Mouse (Mus musculus) forebrain, postnatal 0 days (tissue): ENCODE measurements around the gene Nprl3. TPM values are rescaled to one million over a fixed set of nuclear protein-coding genes. Genes with fewer than 3 reads are reported as not detected.
"Not testable (repeated sequence)": the region's sequence is repeated elsewhere in the genome, so short reads cannot be mapped to it uniquely, and the experiment has no call there.

Source experiments
- ATAC-seq: fragments of 200-750 bp; cut with Nextera tagmentation; 2 replicates; pipeline ENCODE4 v1.8.0; 2017; ENCODE audit warnings: mild to moderate bottlenecking, moderate library complexity
- DNase-seq: peaks from one replicate; pipeline ENCODE4 v3.0.0-alpha.2; 2015
- H3K27ac ChIP-seq: fragments of 300-500 bp; sonication (generic); 2 replicates; pipeline ENCODE4 v1.5.1; 2014; ENCODE audit warnings: low read depth, mild to moderate bottlenecking, antibody characterized with exemption, low read length, moderate library complexity, mixed read lengths
- H3K27me3 ChIP-seq: fragments of 300-500 bp; sonication (generic); 2 replicates; pipeline ENCODE4 v1.6.1; 2014; ENCODE audit warnings: mild to moderate bottlenecking, low read length, mixed read lengths; ENCODE audit not compliant: insufficient read depth
- H3K36me3 ChIP-seq: fragments of 300-500 bp; sonication (generic); 2 replicates; pipeline ENCODE4 v1.6.1; 2014; ENCODE audit warnings: mild to moderate bottlenecking, moderate library complexity; ENCODE audit not compliant: insufficient read depth
- H3K4me1 ChIP-seq: fragments of 300-500 bp; sonication (generic); 2 replicates; pipeline ENCODE4 v1.6.1; 2014; ENCODE audit warnings: antibody characterized with exemption; ENCODE audit not compliant: insufficient read depth
- H3K4me2 ChIP-seq: fragments of 300-500 bp; sonication (generic); 2 replicates; pipeline ENCODE4 v1.6.1; 2014; ENCODE audit warnings: low read depth, mild to moderate bottlenecking, moderate library complexity
- H3K4me3 ChIP-seq: fragments of 300-500 bp; sonication (generic); 2 replicates; pipeline ENCODE4 v1.5.1; 2014; ENCODE audit warnings: low read depth, low read length, mixed read lengths
- H3K9ac ChIP-seq: fragments of 300-500 bp; sonication (generic); 2 replicates; pipeline ENCODE4 v1.6.1; 2014; ENCODE audit warnings: mild to moderate bottlenecking
- H3K9me3 ChIP-seq: fragments of 300-500 bp; sonication (generic); 2 replicates; pipeline ENCODE4 v1.6.1; 2016; ENCODE audit warnings: low read length
- CTCF ChIP-seq: sonication (generic); IDR thresholded peaks from 2 replicates; pipeline ENCODE4 v1.5.1; 2016; ENCODE audit warnings: antibody characterized with exemption, control low read depth, low read depth
- WGBS: fragments of 180-500 bp; shearing (Covaris S2); extraction: QIAGEN DNeasy Blood & Tissue Kit; methylation state at CpG from one replicate; pipeline ENCODE4 v1.1.7; 2014; 5-methylcytosine and 5-hydroxymethylcytosine counted together
- polyA plus RNA-seq: library from polyadenylated mRNA; unstranded; fragments of >200 nt; fragmentation: Nextera tagmentation; extraction: Ambion mirVana; gene quantifications from 2 replicates; pipeline ENCODE4 v1.2.1, GENCODE M21; 2015
- total RNA-seq: library from RNA; depleted of rRNA; stranded (reverse); fragments of >200 nt; gene quantifications from 2 replicates; pipeline ENCODE4 v1.2.3, GENCODE M21; 2014

Nprl3 gene
- total and polyA plus RNA-seq, 2 experiments from 2014 or later, result 38.1 to 51.9 TPM

- not testable (repeated sequence) for H3K9ac ChIP-seq, H3K4me3 ChIP-seq, ATAC-seq, H3K4me2 ChIP-seq, H3K27me3 ChIP-seq, H3K9me3 ChIP-seq, DNase-seq, H3K36me3 ChIP-seq, H3K27ac ChIP-seq, H3K4me1 ChIP-seq
- WGBS, result 80% methylated on average over 1 of the region's 1 CpGs
- TF ChIP-seq CTCF, result 0 out of 2 replicates have a peak, but pooled peaks have one; percentile 4
Measured at GRCm38 (mm10) chr11:32200992-32201391, 66.5 kb downstream of the Nprl3 start.

- DNase-seq (no peak), ATAC-seq (no peak)
- TF ChIP-seq CTCF, result no peak
- Histone ChIP-seq H3K27ac (no peak within 1 kb of the TSS), H3K27me3 (no peaks in the 10 kb centered on the region), H3K4me3 (no peak within 1 kb of the TSS), H3K4me2 (no peak within 1 kb of the TSS), H3K4me1 (no peaks in the 10 kb centered on the region), H3K36me3 (no peaks in the 10 kb centered on the region), H3K9ac (no peak within 1 kb of the TSS), H3K9me3 (no peaks in the 10 kb centered on the region)
- WGBS, result 81% methylated on average over 10 of the region's 10 CpGs
Measured at GRCm38 (mm10) chr11:32200075-32200601, 67.4 kb downstream of the Nprl3 start, which contains the start of gene Il9r. Gene Il9r (minus strand): TSS chr11:32200279.

GRCm38 (mm10) chr11:32199230-32199629 lies 68.3 kb downstream of the Nprl3 start:
- Histone ChIP-seq H3K4me1 (no peaks in the 10 kb centered on the region), H3K27ac (no peak overlapping the region), H3K36me3 (no peaks in the 10 kb centered on the region), H3K9ac (no peak overlapping the region), H3K27me3 (no peaks in the 10 kb centered on the region), H3K9me3 (no peaks in the 10 kb centered on the region), H3K4me3 (no peak overlapping the region), H3K4me2 (no peak overlapping the region)
- TF ChIP-seq CTCF, result no peak
- WGBS, result 42% methylated on average over 6 of the region's 6 CpGs
- DNase-seq (no peak), ATAC-seq (no peak)

DNA sequence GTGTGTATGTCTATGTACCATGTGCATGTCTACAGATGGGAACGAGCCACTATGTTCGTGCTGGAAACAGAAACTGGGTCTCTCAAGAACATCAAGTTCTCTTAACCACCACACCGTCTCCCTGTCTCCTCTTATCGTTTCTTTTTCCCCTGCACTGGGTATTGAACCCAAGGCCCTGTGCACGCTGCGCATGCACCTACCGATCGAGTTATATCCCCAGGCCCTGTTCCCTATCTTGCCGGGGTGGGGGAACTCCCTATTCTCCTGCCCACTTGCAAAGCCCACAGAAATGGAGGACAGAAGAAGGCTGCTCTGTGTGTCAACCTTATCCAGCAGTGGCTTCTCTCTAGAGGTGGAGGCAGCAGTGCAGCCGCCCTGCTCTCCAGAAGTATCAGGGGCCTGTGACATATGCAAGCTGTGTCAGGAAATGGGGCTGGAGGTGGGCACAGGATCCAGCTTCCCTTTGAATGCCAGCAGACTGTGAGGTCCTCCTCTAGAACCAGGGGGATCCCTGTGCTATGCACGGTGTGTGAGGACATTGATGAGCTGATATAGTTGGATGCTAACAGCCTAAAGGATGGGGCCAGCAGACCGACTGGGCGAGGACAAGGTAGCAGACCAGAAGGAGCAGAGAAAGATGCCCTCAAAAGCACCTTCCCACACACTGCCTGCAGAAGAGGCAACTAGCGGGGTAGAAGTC lies 69.1 kb downstream of the Nprl3 start:
- no peaks in the 10 kb centered on the region for H3K4me1 ChIP-seq
- no peak for TF ChIP-seq CTCF
- no peak overlapping the region for H3K27ac ChIP-seq
- H3K27me3 ChIP-seq, result no peaks in the 10 kb centered on the region
- no peaks in the 10 kb centered on the region for H3K9me3 ChIP-seq
- no peak overlapping the region for H3K4me3 ChIP-seq
- no peaks in the 10 kb centered on the region for H3K36me3 ChIP-seq
- WGBS, result 76% methylated on average over 14 of the region's 14 CpGs
- no peak overlapping the region for H3K9ac ChIP-seq
- H3K4me2 ChIP-seq, result no peak overlapping the region
- no peak for DNase-seq
- no peak for ATAC-seq

GRCm38 (mm10) chr11:32197766-32198165 lies 69.7 kb downstream of the Nprl3 start:
- H3K4me1 ChIP-seq, result no peaks in the 10 kb centered on the region
- ATAC-seq, result no peak
- no peak for DNase-seq
- WGBS, result 74% methylated on average over 3 of the region's 3 CpGs
- no peaks in the 10 kb centered on the region for H3K36me3 ChIP-seq
- H3K9me3 ChIP-seq, result no peaks in the 10 kb centered on the region
- no peaks in the 10 kb centered on the region for H3K27me3 ChIP-seq
- no peak overlapping the region for H3K4me2 ChIP-seq
- H3K27ac ChIP-seq, result no peak overlapping the region
- no peak overlapping the region for H3K9ac ChIP-seq
- no peak overlapping the region for H3K4me3 ChIP-seq
- no peak for TF ChIP-seq CTCF

DNA sequence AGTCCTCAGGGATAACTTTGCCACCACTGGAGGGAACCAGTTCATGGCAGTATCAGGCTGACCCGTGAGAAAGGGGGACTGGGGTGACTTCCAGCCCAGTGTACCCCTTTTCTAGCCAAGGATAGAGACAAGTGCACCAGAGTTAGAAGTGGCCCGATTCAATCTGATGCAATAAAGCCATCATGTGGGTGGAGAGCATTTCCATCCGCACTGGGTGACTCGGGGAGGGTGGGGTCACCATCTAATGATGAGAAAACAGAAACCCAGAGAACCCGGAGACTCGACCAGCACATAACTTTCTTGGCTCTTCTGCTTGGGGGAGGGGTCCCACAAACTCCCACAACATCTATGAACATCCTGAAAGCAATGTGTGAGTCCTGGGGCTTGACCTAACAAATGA lies 70.8 kb downstream of the Nprl3 start:
- no peak for DNase-seq
- 82% methylated on average over 6 of the region's 6 CpGs for WGBS
- Histone ChIP-seq H3K36me3 (no peaks in the 10 kb centered on the region), H3K9ac (no peak overlapping the region), H3K4me1 (no peaks in the 10 kb centered on the region), H3K27me3 (no peaks in the 10 kb centered on the region), H3K9me3 (no peaks in the 10 kb centered on the region), H3K27ac (no peak overlapping the region), H3K4me2 (no peak overlapping the region), H3K4me3 (no peak overlapping the region)
- no peak for ATAC-seq
- TF ChIP-seq CTCF, result no peak

GRCm38 (mm10) chr11:32195867-32196540 lies 71.5 kb downstream of the Nprl3 start:
- no peak for ATAC-seq
- TF ChIP-seq CTCF, result no peak
- no peak for DNase-seq
- Histone ChIP-seq H3K4me1 (no peaks in the 10 kb centered on the region), H3K4me2 (no peak overlapping the region), H3K9ac (no peak overlapping the region), H3K27ac (no peak overlapping the region), H3K36me3 (no peaks in the 10 kb centered on the region), H3K27me3 (no peaks in the 10 kb centered on the region), H3K4me3 (no peak overlapping the region), H3K9me3 (no peaks in the 10 kb centered on the region)
- WGBS, result 30% methylated on average over 11 of the region's 11 CpGs
